Mouse (Mus musculus) 3134 (cell line): ENCODE data around the gene Olfr133.
"Not testable (repeated sequence)": the region's sequence is repeated elsewhere in the genome, so short reads cannot be mapped to it uniquely, and the experiment has no call there.

Experiments used
- DNase-seq: peaks from one replicate; pipeline ENCODE4 v3.0.0-alpha.2; 2011; ENCODE audit warnings: low spot score; ENCODE audit not compliant: insufficient read length; ENCODE audit errors: extremely low read depth

Olfr133 gene

GRCm38 (mm10) chr17:38144981-38145380, at the start of gene Olfr133:
Gene Olfr133, plus strand, starts transcription at chr17:38145281.
- DNase-seq: no peak

GRCm38 (mm10) chr17:38124199-38124598, 20.9 kb upstream of the Olfr133 start:
- not testable (repeated sequence) for DNase-seq

- DNase-seq: not testable (repeated sequence)
These were observed 19.7 kb upstream of the Olfr133 start for GRCm38 (mm10) chr17:38125371-38125770.

- no peak for DNase-seq
These were observed 10.7 kb upstream of the Olfr133 start, which contains the start of gene Olfr132 for GRCm38 (mm10) chr17:38134426-38134825. Gene Olfr132, minus strand, starts transcription at chr17:38134526.

GRCm38 (mm10) chr17:38171088-38171487, 26.0 kb downstream of the Olfr133 start, which contains the start of gene Olfr134:
Gene Olfr134, plus strand, starts transcription at chr17:38171388.
- no peak for DNase-seq
